Mouse (Mus musculus) heart, embryonic 12.5 days (tissue): ENCODE results near the gene Minpp1. TPM values are rescaled to one million over a fixed set of nuclear protein-coding genes. Genes with fewer than 3 reads are reported as not detected.
"Not testable (repeated sequence)": the region's sequence is repeated elsewhere in the genome, so short reads cannot be mapped to it uniquely, and the experiment has no call there.

Source experiments
- ATAC-seq: fragments of 200-750 bp; cut with Nextera tagmentation; 2 replicates; pipeline ENCODE4 v1.8.0; 2017; ENCODE audit warnings: moderate TSS enrichment, moderate library complexity; ENCODE audit not compliant: insufficient number of reproducible peaks, low FRiP score
- H3K27ac ChIP-seq: fragments of 300-500 bp; sonication (generic); 2 replicates; pipeline ENCODE4 v1.5.1; 2016; ENCODE audit warnings: mild to moderate bottlenecking, moderate library complexity; ENCODE audit not compliant: poor library complexity, severe bottlenecking
- H3K27me3 ChIP-seq: fragments of 300-500 bp; sonication (generic); replicated peaks from 2 replicates; pipeline ENCODE4 v1.6.1; 2016; ENCODE audit warnings: mild to moderate bottlenecking, moderate library complexity
- H3K36me3 ChIP-seq: fragments of 300-500 bp; sonication (generic); 2 replicates; pipeline ENCODE4 v1.6.1; 2016; ENCODE audit warnings: mild to moderate bottlenecking, moderate library complexity
- H3K4me1 ChIP-seq: fragments of 300-500 bp; sonication (generic); replicated peaks from 2 replicates; pipeline ENCODE4 v1.6.1; 2016; ENCODE audit warnings: mild to moderate bottlenecking
- H3K4me2 ChIP-seq: fragments of 300-500 bp; sonication (generic); 2 replicates; pipeline ENCODE4 v1.6.1; 2016; ENCODE audit warnings: mild to moderate bottlenecking, moderate library complexity
- H3K4me3 ChIP-seq: fragments of 300-500 bp; sonication (generic); 2 replicates; pipeline ENCODE4 v1.5.1; 2016; ENCODE audit warnings: mild to moderate bottlenecking
- H3K9ac ChIP-seq: fragments of 300-500 bp; sonication (generic); 2 replicates; pipeline ENCODE4 v1.6.1; 2016; ENCODE audit warnings: mild to moderate bottlenecking, moderate library complexity
- H3K9me3 ChIP-seq: fragments of 300-500 bp; sonication (generic); replicated peaks from 2 replicates; pipeline ENCODE4 v1.6.1; 2016; ENCODE audit warnings: mild to moderate bottlenecking, moderate library complexity
- WGBS: fragments of 180-500 bp; shearing (Covaris S2); methylation state at CpG from one replicate; pipeline ENCODE4 v1.1.7; 2016; 5-methylcytosine and 5-hydroxymethylcytosine counted together
- polyA plus RNA-seq: library from polyadenylated mRNA; unstranded; fragments of >200 nt; fragmentation: Nextera tagmentation; extraction: Ambion mirVana; gene quantifications from 2 replicates; pipeline ENCODE4 v1.2.1, GENCODE M21; 2016

Minpp1 gene
- 79.3 and 81.1 TPM in 2 replicates for polyA plus RNA-seq

DNA sequence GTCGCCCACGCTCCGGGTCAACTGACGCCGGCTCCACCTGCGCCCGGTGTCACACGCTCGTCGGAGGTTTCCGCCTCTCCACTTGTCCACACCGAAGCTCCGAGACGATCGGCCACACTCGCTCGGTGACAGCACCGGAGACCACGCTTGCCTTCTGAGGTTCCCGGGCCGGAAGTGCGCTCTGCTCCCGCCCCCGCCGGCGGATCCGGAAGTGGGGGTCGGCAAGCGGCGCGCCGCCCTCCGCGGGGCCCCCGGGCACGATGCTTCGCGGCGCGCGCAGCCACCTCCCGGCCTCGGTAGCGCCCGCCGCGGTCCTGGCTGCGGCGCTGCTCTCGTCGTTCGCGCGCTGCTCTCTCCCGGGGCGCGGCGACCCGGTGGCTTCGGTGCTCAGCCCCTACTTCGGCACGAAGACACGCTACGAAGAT lies at the start of gene Minpp1:
Minpp1 (plus strand) TSS at position 89 of the 425 bp plus-strand sequence.
- WGBS, result under 1% methylated on average over 64 of the region's 64 CpGs
- H3K4me2 ChIP-seq, result peak within 1 kb of the TSS; percentile 78
- no peaks in the 10 kb centered on the region for H3K36me3 ChIP-seq
- peak within 1 kb of the TSS; percentile 92 for H3K9ac ChIP-seq
- H3K27ac ChIP-seq, result peak within 1 kb of the TSS; percentile 95
- no peaks in the 10 kb centered on the region for H3K9me3 ChIP-seq
- H3K4me3 ChIP-seq, result peak within 1 kb of the TSS; percentile 83
- H3K4me1 ChIP-seq, result peaks cover 37% of the 10 kb centered on the region
- peak; percentile 90 for ATAC-seq
- H3K27me3 ChIP-seq, result no peaks in the 10 kb centered on the region

DNA sequence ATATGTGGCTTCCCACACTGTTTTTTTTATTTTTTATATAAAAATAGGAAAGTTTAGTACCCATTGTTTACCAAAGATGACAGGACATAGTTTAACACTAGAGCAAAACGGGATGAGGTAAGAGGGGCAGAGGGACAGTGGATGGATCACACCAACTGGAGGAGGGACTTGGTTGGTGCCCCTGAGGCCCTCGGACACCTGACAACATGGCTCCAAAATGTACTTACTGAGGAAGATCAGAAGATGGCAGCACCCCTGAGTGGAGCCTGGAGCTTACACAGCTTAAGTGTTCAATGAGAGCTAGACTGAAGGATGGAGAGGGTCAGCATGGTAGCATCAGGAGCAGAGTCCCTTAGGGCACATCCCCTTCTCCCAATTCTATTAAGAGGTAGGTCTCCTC lies 46.2 kb upstream of the Minpp1 start:
- 90% methylated on average over 2 of the region's 2 CpGs for WGBS

DNA sequence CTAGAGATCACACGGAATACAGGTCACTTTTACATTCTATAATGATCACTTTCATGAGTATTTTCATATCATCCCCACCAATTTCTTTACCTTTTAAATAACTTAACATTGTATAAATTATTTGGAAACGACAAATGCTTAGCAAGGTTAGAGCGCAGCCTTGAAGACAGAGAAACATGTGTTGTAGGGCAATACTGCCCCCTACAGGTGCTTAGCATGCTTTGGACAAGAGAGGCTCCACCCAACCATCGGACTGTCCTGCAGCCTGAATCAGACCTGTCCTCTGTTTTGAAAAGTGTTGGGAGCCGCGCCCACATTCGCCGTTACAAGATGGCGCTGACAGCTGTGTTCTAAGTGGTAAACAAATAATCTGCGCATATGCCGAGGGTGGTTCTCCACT lies 44.0 kb upstream of the Minpp1 start:
- Histone ChIP-seq H3K4me3 (no peak overlapping the region), H3K9me3 (peaks cover 22% of the 10 kb centered on the region), H3K36me3 (no peaks in the 10 kb centered on the region), H3K4me1 (peaks cover 10% of the 10 kb centered on the region; the same call in 1 of the 2 replicates), H3K9ac (no peak overlapping the region), H3K27ac (no peak overlapping the region), H3K27me3 (no peaks in the 10 kb centered on the region), H3K4me2 (no peak overlapping the region)
- ATAC-seq, result no peak
- WGBS, result 93% methylated on average over 11 of the region's 11 CpGs

More for the DNA sequence above, 46.2 kb upstream of the Minpp1 start:
- Histone ChIP-seq H3K36me3 (no peaks in the 10 kb centered on the region), H3K9me3 (peaks cover 22% of the 10 kb centered on the region), H3K4me1 (peaks cover 10% of the 10 kb centered on the region; the same call in 1 of the 2 replicates), H3K4me3 (no peak overlapping the region), H3K4me2 (no peak overlapping the region), H3K27ac (no peak overlapping the region), H3K9ac (no peak overlapping the region), H3K27me3 (no peaks in the 10 kb centered on the region)
- ATAC-seq, result no peak

DNA sequence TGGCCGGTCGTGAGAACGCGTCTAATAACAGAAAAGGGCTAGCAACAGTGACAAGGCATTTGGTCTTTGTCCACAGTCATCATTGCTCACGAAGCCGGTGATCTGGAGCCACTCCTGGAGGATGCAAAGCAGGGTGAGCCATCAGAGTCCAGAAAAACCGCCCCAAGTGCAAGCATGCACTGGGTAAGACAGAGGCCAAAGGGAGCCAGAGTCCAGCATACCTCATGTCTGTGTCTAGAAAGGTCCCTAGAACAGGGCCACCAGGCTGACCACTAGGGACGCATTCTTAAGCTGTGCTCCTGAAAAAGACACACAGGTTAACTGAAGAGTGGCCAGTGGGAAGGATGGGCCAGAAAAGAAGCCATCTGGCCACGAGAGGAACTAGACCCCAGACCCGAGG lies 36.6 kb upstream of the Minpp1 start:
- Histone ChIP-seq H3K36me3 (no peaks in the 10 kb centered on the region), H3K9me3 (peaks cover 13% of the 10 kb centered on the region), H3K9ac (no peak overlapping the region), H3K27me3 (no peaks in the 10 kb centered on the region), H3K27ac (no peak overlapping the region), H3K4me1 (no peaks in the 10 kb centered on the region), H3K4me3 (no peak overlapping the region), H3K4me2 (no peak overlapping the region)
- no peak for ATAC-seq
- 90% methylated on average over 10 of the region's 10 CpGs for WGBS

DNA sequence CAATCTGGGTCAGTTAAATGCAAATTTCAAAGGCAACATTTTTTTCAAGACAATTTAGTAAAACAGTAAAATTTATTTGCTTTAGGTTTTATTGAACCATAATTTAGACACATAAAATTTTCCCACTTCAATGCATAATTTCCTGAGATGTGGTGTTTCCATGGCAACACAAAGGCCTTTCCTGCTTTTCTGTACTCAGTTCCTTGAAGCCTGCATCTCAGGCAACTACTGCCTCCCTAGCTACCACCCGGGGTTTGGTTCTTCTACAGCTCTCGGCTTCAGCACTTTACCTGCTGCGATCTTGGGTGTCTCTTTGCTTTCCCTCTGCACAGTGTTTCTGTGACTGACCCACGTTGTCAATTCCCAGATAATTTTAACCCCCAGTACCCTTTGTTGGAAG lies 33.3 kb upstream of the Minpp1 start:
- peaks cover 13% of the 10 kb centered on the region for H3K9me3 ChIP-seq
- no peak overlapping the region for H3K9ac ChIP-seq
- ATAC-seq, result no peak
- 70% methylated on average over 4 of the region's 4 CpGs for WGBS
- H3K4me1 ChIP-seq, result no peaks in the 10 kb centered on the region
- no peaks in the 10 kb centered on the region for H3K27me3 ChIP-seq
- no peak overlapping the region for H3K4me3 ChIP-seq
- H3K36me3 ChIP-seq, result no peaks in the 10 kb centered on the region
- H3K27ac ChIP-seq, result no peak overlapping the region
- no peak overlapping the region for H3K4me2 ChIP-seq

DNA sequence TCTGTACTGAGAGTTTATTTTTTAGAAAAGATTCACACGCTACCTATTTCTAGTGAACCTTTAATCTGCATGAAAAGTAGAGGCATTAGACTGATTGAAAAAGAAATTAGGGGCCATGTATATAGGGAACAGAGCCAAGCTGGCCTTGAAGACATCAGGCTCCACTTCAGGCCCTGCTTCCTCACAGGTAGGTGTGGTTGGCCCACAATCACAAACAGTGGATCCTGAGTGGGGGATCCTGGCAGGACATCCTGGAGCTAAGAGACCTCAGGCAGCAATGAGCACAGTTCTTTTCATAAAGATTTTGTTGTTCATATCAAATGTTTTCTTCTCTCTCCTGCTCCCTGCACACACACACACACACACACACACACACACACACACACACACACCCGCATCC lies 28.8 kb upstream of the Minpp1 start:
- H3K36me3 ChIP-seq, result no peaks in the 10 kb centered on the region
- no peaks in the 10 kb centered on the region for H3K27me3 ChIP-seq
- H3K4me2 ChIP-seq, result no peak overlapping the region
- no peak overlapping the region for H3K9ac ChIP-seq
- no peak overlapping the region for H3K27ac ChIP-seq
- H3K4me1 ChIP-seq, result no peaks in the 10 kb centered on the region
- H3K9me3 ChIP-seq, result peaks cover 8% of the 10 kb centered on the region; the same call in 1 of the 2 replicates
- H3K4me3 ChIP-seq, result no peak overlapping the region
- no peak for ATAC-seq
- WGBS, result 68% methylated on average over 2 of the region's 2 CpGs

DNA sequence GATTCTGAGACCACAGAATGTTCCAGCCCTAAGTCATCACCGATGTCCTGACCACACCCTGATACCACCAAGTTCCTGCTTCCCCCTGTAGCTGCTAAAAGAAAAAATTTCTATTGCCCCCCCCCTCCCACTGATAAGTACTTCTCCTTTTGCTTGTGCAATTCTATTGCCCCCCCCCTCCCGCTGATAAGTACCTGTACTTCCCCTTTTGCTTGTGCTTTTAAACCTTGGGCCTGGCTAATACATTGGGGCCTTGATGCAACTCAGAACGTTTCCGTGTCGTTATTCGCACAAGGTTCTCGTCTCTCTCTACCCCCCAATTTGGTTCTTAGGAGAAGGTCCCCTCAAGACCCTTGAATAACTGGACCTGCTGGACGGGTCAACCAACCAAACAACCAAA lies 27.9 kb upstream of the Minpp1 start:
- not testable (repeated sequence) for H3K9me3 ChIP-seq, H3K27ac ChIP-seq, H3K4me1 ChIP-seq, H3K9ac ChIP-seq, ATAC-seq, H3K4me2 ChIP-seq, H3K36me3 ChIP-seq, H3K4me3 ChIP-seq, H3K27me3 ChIP-seq
- 86% methylated on average over 8 of the region's 8 CpGs for WGBS

DNA sequence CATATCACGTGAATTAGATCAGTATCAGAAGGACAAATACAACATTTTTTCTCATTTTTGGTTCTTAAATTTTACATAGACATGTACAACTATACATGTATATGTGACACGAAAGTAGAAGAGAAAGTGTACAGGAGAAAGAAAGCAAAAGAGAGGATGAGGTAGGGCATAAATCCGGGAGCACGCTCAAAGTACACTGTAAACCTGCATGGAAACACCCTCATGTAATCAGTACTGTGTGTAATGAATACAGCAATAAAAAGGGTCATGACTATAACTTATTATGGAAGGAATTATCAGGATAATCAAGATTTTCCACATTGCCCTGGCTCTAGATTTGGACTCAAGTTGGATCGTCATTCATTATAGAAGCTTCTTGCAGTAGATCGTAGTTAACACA lies 22.5 kb upstream of the Minpp1 start:
- Histone ChIP-seq H3K9me3 (peaks cover 5% of the 10 kb centered on the region; the same call in 1 of the 2 replicates), H3K27ac (no peak overlapping the region), H3K4me2 (no peak overlapping the region), H3K4me3 (no peak overlapping the region), H3K27me3 (no peaks in the 10 kb centered on the region), H3K4me1 (no peaks in the 10 kb centered on the region), H3K36me3 (no peaks in the 10 kb centered on the region), H3K9ac (no peak overlapping the region)
- no peak for ATAC-seq
- WGBS, result 86% methylated on average over 6 of the region's 6 CpGs

DNA sequence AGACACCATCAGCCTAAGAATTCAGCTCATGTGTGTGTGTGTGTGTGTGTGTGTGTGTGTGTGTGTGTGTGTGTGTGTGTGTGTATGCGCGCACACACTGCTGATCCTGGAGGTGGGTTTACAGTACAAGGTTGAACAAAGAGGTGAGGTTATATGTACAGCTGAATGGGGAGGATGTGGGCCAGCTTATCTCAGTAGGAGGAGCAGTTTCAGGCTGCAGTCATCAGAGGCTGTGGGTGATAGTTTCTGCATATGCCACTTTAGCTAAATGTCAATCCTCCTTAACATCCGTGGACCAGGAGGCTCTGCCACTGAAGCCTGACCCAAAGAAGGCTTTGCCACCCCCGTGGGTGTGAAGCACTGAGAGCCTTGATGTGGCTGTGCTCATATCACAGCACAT lies 20.3 kb upstream of the Minpp1 start:
- Histone ChIP-seq H3K4me2 (no peak overlapping the region), H3K27ac (no peak overlapping the region), H3K9ac (no peak overlapping the region), H3K27me3 (no peaks in the 10 kb centered on the region), H3K4me1 (no peaks in the 10 kb centered on the region), H3K36me3 (no peaks in the 10 kb centered on the region), H3K4me3 (no peak overlapping the region), H3K9me3 (no peaks in the 10 kb centered on the region)
- WGBS, result 67% methylated on average over 4 of the region's 4 CpGs
- no peak for ATAC-seq

DNA sequence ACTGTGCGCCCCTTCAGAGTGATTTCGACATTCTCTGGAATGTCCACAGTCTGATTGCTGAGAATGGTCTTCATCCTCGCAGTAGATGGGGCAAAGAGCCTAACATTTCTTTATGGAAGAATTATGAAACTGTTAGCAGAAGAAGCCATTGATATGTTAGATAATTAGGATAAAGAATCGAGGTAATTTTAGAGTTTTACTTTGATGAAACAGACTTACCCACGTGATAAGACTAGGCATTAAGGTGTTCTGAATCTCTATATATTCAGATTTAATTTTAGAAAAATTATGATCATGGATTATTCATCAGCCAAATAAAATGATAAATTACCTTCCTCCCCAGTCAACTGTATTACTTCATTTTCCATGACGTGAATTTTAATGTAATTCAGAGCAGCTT lies 19.1 kb upstream of the Minpp1 start, which contains the start of gene Rpl9-ps6:
Rpl9-ps6 (minus strand) TSS at position 101 of the 400 bp plus-strand sequence.
- no peak for ATAC-seq
- H3K27ac ChIP-seq, result no peak within 1 kb of the TSS
- no peak within 1 kb of the TSS for H3K9ac ChIP-seq
- H3K27me3 ChIP-seq, result no peaks in the 10 kb centered on the region
- H3K4me1 ChIP-seq, result no peaks in the 10 kb centered on the region
- H3K4me3 ChIP-seq, result no peak within 1 kb of the TSS
- H3K4me2 ChIP-seq, result no peak within 1 kb of the TSS
- no peaks in the 10 kb centered on the region for H3K36me3 ChIP-seq
- H3K9me3 ChIP-seq, result no peaks in the 10 kb centered on the region
- WGBS, result 77% methylated on average over 6 of the region's 6 CpGs

DNA sequence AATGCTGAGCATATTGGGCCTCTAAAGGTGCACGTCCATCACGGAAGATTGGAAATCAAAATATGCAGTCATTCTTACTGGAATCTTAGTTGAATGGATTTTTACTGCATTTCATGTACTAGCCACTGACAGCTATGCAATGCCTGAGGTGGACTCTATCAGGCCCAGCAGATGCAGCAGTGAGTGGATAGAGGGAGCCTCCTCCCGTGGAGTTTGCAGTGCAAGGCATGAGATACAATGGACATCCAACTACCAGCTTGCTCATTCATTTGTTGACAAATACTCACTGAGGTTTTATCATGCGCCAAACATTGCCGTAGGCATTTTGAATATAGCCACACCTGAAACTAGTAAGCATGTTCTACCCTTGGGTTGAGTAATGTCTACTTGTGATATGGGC lies 18.2 kb upstream of the Minpp1 start:
- no peaks in the 10 kb centered on the region for H3K27me3 ChIP-seq
- H3K27ac ChIP-seq, result no peak overlapping the region
- 88% methylated on average over 5 of the region's 5 CpGs for WGBS
- H3K9ac ChIP-seq, result no peak overlapping the region
- no peak overlapping the region for H3K4me3 ChIP-seq
- no peak for ATAC-seq
- no peaks in the 10 kb centered on the region for H3K9me3 ChIP-seq
- H3K4me1 ChIP-seq, result no peaks in the 10 kb centered on the region
- no peaks in the 10 kb centered on the region for H3K36me3 ChIP-seq
- no peak overlapping the region for H3K4me2 ChIP-seq

DNA sequence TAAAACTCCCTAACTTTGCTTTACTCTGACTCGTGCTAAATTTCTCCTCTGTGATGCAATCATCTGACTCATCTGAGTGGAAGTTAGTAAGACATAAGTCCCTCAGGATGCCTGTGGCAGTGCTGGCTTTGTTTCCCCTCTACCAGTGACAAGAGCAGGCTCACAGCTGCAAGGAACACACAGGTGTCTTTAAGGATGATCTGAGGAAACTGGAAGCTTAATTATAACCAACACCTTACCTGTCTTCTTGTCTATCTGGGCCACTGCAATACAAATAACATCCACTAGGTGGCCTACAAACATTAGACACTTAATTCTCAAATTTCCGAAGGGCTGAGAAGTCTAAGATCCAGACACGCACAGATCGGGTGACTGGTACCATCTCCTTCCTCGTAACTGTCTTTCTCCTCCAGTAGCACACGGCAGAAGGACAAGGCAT lies 15.5 kb upstream of the Minpp1 start:
- 36% methylated on average over 6 of the region's 6 CpGs for WGBS
- Histone ChIP-seq H3K4me3 (no peak overlapping the region), H3K4me2 (no peak overlapping the region), H3K4me1 (no peaks in the 10 kb centered on the region), H3K27me3 (no peaks in the 10 kb centered on the region), H3K36me3 (no peaks in the 10 kb centered on the region), H3K27ac (no peak overlapping the region), H3K9me3 (peaks cover 4% of the 10 kb centered on the region; the same call in 1 of the 2 replicates), H3K9ac (no peak overlapping the region)
- no peak for ATAC-seq
